Mouse (Mus musculus): ENCODE measurements around the gene Opn5. TPM values are rescaled to one million over a fixed set of nuclear protein-coding genes. Genes with fewer than 3 reads are reported as not detected.
A peak's percentile ranks its signal among the peaks of the same experiment; 100 is the strongest.

Opn5 gene
- polyA plus RNA-seq, 1 experiment from 2014 or later: not detected

DNA sequence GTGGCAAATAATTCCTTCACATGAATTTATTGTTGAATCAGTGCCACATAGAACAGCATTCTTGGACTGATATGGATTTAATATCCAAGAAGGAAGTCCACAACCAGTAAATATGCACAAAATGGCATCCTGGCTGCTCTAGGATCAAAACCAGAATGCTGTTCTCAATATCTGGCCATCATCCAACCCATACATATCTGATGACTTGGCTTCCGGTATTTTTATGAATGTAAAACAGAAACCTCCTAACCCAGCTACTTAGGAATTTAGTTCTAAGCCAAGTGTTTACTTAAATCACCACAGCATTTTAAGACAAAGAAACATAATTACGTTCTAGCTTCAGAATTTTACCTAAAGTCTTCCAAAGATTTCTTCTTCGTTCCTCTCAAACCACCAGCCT is 31.0 kb downstream of the Opn5 start:
- no peak overlapping the region for H3K4me2 ChIP-seq (replicated peaks)
- no peaks in the 10 kb centered on the region for H3K27me3 ChIP-seq
- peaks cover 17% of the 10 kb centered on the region for H3K4me1 ChIP-seq
- H3K9me3 ChIP-seq: no peaks in the 10 kb centered on the region
- 74% methylated on average over 3 of the region's 3 CpGs for WGBS
- H3K36me3 ChIP-seq: no peaks in the 10 kb centered on the region
- no peak overlapping the region for H3K9ac ChIP-seq
- no peak overlapping the region for H3K27ac ChIP-seq
- ATAC-seq (ENCODE audit: low FRiP score, low read depth): no peak
- H3K4me3 ChIP-seq: no peak overlapping the region

DNA sequence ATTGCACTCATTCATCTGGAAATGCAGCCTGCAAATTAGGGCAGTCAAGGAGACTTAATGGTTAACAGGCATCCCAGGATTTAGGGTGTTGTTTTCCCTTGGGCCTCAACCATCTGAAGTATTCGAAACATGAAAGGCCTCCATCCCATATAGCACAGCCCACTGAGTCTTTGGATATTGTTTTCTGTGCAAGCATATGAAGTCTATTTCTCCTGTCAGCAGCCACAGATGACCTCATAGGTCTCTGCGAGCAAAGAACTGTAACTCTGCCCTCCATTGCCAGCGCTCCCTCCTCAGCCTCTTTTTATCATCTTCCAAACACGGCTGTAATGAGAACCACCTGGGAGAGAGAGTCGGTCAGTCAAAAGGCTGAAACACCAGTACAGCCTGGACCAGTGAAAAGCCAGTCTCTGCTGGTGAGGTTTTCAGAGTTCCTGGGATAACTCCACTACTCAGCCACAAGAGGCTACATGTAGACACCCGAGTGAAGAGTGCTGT is 34.5 kb downstream of the Opn5 start:
- ATAC-seq (ENCODE audit: low FRiP score, low read depth): peak; percentile 95
- Histone ChIP-seq H3K27me3 (no peaks in the 10 kb centered on the region), H3K36me3 (no peaks in the 10 kb centered on the region), H3K4me2 (replicated peaks) (peak overlapping the region; percentile 45), H3K9me3 (no peaks in the 10 kb centered on the region), H3K9ac (no peak overlapping the region), H3K4me1 (peaks cover 17% of the 10 kb centered on the region), H3K4me3 (0 out of 2 replicates have a peak overlapping the region, but pooled peaks have one; percentile 5), H3K27ac (peak overlapping the region; percentile 74)
- 6% methylated on average over 6 of the region's 6 CpGs for WGBS

DNA sequence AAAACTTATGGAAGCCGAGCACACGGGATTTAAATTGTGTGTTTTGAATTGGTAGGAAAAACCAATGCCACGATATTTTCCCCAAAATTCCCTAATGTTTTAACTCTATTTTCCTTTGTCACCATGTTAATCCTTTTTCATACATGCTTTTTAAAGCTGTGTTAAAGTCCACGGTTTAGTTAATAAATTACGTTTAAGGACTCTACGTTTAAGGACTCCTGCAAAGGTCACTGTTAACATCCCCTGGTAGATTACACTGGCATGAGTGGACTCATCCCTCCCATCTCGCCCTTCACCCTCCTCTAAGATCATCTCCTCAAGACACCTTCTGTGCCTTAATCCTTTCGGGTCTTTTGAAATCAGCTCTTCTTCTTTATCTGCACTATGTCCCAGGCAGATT is 37.4 kb downstream of the Opn5 start:
- Histone ChIP-seq H3K27me3 (no peaks in the 10 kb centered on the region), H3K36me3 (no peaks in the 10 kb centered on the region), H3K4me3 (no peak overlapping the region), H3K4me1 (peaks cover 17% of the 10 kb centered on the region), H3K9ac (no peak overlapping the region), H3K27ac (no peak overlapping the region), H3K9me3 (no peaks in the 10 kb centered on the region), H3K4me2 (replicated peaks) (no peak overlapping the region)
- 85% methylated on average over 8 of the region's 8 CpGs for WGBS
- no peak for ATAC-seq (ENCODE audit: low FRiP score, low read depth)

DNA sequence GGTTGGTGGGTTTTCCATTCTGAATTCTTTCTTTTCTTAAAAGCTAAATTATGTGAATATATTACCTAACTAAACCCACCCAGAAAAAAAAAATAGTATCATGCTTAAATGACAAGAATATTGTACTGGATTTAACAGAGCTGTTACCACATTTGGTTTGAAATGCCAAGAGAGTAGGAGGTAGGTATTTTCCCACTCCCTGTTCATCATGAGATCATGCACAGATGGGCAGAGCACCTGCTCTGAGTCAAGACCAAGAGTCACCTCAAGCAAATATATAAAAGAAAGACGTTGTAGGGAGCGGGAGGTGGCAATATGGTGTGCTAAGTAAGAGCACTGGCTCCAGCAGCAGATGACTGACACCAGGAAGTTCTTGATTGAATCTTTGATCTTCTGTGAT is 61.6 kb downstream of the Opn5 start:
- Histone ChIP-seq H3K27ac (no peak overlapping the region), H3K4me1 (no peaks in the 10 kb centered on the region), H3K4me2 (replicated peaks) (no peak overlapping the region), H3K36me3 (no peaks in the 10 kb centered on the region), H3K27me3 (no peaks in the 10 kb centered on the region), H3K9ac (no peak overlapping the region), H3K4me3 (no peak overlapping the region), H3K9me3 (no peaks in the 10 kb centered on the region)
- ATAC-seq (ENCODE audit: low FRiP score, low read depth): no peak
- WGBS: 78% methylated on average over 2 of the region's 2 CpGs

DNA sequence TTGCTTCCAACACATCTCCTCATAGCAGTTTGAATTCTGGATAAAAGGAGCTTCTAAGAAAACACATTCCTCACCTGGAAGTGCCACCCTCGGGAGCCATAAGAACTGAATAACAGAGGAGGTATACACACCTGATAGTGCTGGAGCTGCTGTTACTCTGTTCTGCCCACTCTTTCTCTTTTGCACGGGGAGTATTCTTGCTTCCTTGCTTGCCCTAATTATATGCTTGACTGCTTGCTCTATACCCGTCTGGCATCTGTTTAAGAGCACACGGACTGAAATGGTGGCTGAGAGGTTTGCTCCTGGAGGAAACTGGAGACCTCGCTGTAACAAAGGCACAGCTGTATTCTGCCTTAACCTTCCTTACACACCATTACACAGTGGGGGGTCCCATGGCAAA is 81.0 kb downstream of the Opn5 start:
- H3K9me3 ChIP-seq: no peaks in the 10 kb centered on the region
- no peak overlapping the region for H3K27ac ChIP-seq
- no peak overlapping the region for H3K9ac ChIP-seq
- no peak overlapping the region for H3K4me2 ChIP-seq (replicated peaks)
- 0 out of 2 replicates have a peak, but pooled peaks cover 6% of the 10 kb centered on the region for H3K4me1 ChIP-seq
- H3K36me3 ChIP-seq: no peaks in the 10 kb centered on the region
- ATAC-seq (ENCODE audit: low FRiP score, low read depth): no peak
- H3K27me3 ChIP-seq: no peaks in the 10 kb centered on the region
- WGBS: 41% methylated on average over 5 of the region's 5 CpGs
- H3K4me3 ChIP-seq: no peak overlapping the region

DNA sequence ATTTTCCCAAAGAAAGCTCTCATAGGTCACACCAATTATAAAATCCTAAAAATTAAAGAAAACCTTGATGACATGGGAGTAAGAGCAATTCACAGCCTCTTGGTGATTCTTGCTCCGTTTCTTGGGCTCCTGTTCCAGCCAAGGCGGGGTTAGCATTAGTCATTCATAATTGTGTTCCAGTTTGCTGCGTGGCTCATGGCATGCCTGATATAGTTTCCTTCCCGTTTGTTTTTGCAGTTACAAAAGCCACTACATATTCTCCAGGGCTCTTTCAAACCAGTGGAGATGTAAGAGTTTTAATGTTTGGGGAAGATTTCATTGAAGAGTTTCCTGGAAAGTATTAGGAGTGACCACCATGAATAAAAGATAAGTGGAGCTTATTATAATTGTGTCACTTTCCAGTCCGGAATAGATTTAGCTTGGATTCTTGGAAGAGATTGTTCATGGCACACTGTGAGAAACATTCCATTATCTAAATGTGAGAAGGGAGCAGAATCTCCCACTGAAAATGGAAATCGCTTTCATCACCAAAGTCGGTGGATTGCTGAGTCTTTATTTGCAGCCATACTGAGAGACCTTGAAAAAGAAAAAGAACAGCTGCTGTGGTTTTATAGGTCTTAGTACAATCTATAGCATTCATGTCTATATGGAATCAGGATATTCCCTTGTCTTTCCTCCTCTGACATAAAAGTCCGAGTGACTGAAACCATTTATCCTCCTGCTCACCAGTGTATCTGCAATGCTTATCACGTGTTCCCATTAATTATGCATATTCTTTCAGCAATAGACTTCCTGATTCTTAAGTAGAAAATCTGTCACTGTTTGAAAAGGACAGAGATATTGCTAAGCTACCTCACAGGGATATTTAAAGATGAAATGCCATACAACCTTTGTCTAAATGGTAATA is 101.6 kb downstream of the Opn5 start:
- Histone ChIP-seq H3K4me2 (replicated peaks) (no peak overlapping the region), H3K27me3 (no peaks in the 10 kb centered on the region)
- whole genome bisulfite sequencing: 77% methylated on average over 9 of the region's 9 CpGs

More for the DNA sequence above, 101.6 kb downstream of the Opn5 start:
- Histone ChIP-seq H3K36me3 (no peaks in the 10 kb centered on the region), H3K4me3 (no peak overlapping the region), H3K27ac (no peak overlapping the region), H3K4me1 (no peaks in the 10 kb centered on the region), H3K9me3 (no peaks in the 10 kb centered on the region), H3K9ac (no peak overlapping the region)
- ATAC-seq (ENCODE audit: low FRiP score, low read depth): no peak

Other genes with a start within 250 kb of the Opn5 start
- 0.32 and 0.33 TPM in 2 replicates for gene Adgrf4, start 80.9 kb upstream of the Opn5 start, polyA plus RNA-seq (2015; fragmentation: Nextera tagmentation; extraction: Ambion mirVana)
- 0.05 and 0.23 TPM in 2 replicates for gene Adgrf2, start 130.8 kb upstream of the Opn5 start, polyA plus RNA-seq (2015; fragmentation: Nextera tagmentation; extraction: Ambion mirVana)